Mouse (Mus musculus): ENCODE measurements around the gene Ccdc15.

- TF ChIP-seq POLR2A (IDR thresholded peaks at IDR 0.05; ENCODE audit: control insufficient read depth in 1 of 2, insufficient read depth in 1 of 2, low read depth in 1 of 2, low read length in 2 of 2, poor library complexity in 1 of 2) (no peak), HCFC1 (IDR thresholded peaks at IDR 0.05; ENCODE audit: low read depth, low read length) (no peak), TAL1 (IDR thresholded peaks at IDR 0.05; ENCODE audit: low read length) (no peak), ZC3H11A (IDR thresholded peaks at IDR 0.05; ENCODE audit: low read depth, low read length) (no peak), MAZ (IDR thresholded peaks at IDR 0.05; ENCODE audit: low read depth, low read length) (no peak), CHD2 (IDR thresholded peaks at IDR 0.05; ENCODE audit: low read length) (no peak)
Observed at GRCm38 (mm10) chr9:37392071-37392470, 43.8 kb upstream of the Ccdc15 start.
